Mouse (Mus musculus) lung, adult 2 months (tissue): ENCODE results near the gene Tmem94. TPM values are rescaled to one million over a fixed set of nuclear protein-coding genes. Genes with fewer than 3 reads are reported as not detected.

Source experiments
- DNase-seq: peaks from one replicate; pipeline ENCODE4 v3.0.0; 2022
- H3K4me1 ChIP-seq: fragments of 200-500 bp; 2 replicates; pipeline ENCODE4 v1.6.1; 2011; ENCODE audit warnings: low read length; ENCODE audit not compliant: control insufficient read depth, insufficient read depth
- H3K4me3 ChIP-seq: fragments of 200-500 bp; replicated peaks from 2 replicates; pipeline ENCODE3; 2011; ENCODE audit warnings: low read depth, mild to moderate bottlenecking, control low read depth, low read length; ENCODE audit errors: extremely low read depth
- CTCF ChIP-seq: fragments of 200-500 bp; IDR thresholded peaks from 2 replicates; pipeline ENCODE4 v1.5.1; 2011; ENCODE audit warnings: mild to moderate bottlenecking, low read length, control low read depth; ENCODE audit not compliant: insufficient read depth
- POLR2A ChIP-seq: fragments of 200-500 bp; IDR thresholded peaks from 2 replicates; pipeline ENCODE4 v1.6.1; 2011; ENCODE audit warnings: low read depth, mild to moderate bottlenecking, control low read depth, low read length, borderline replicate concordance; ENCODE audit errors: extremely low read depth
- WGBS: fragments of 180-500 bp; shearing (Covaris S2); methylation state at CpG from one replicate; pipeline ENCODE4 v1.1.7; 2018; 5-methylcytosine and 5-hydroxymethylcytosine counted together
- polyA plus RNA-seq: library from polyadenylated mRNA; depleted of rRNA; stranded (reverse); fragments of >200 nt; gene quantifications from 2 replicates; pipeline ENCODE4 v1.2.3, GENCODE M21; 2012

Gene Tmem94
- polyA plus RNA-seq, 1 experiment = 107 TPM

- TF ChIP-seq POLR2A (peak; percentile 73; the same call in 1 of the 2 replicates), CTCF (peak; percentile 88)
Observed at GRCm38 (mm10) chr11:115813507-115814296, 48.5 kb downstream of the Tmem94 start, which contains the start of gene Caskin2. Gene Caskin2 (minus strand): TSS chr11:115813639.

GRCm38 (mm10) chr11:115814605-115815450 lies 49.6 kb downstream of the Tmem94 start, which contains the start of gene Tsen54:
Gene Tsen54 (plus strand): TSS chr11:115814724.
- Histone ChIP-seq H3K4me1 (peaks cover 6% of the 10 kb centered on the region; the same call in 1 of the 2 replicates), H3K4me3 (peak within 1 kb of the TSS; percentile 79)
- DNase-seq = peak; percentile 91
- TF ChIP-seq POLR2A (no peak), CTCF (no peak)
- WGBS = 2% methylated on average over 84 of the region's 84 CpGs

More at GRCm38 (mm10) chr11:115813507-115814296, 48.5 kb downstream of the Tmem94 start, which contains the start of gene Caskin2:
- DNase-seq = peak; percentile 94
- Histone ChIP-seq H3K4me3 (peak within 1 kb of the TSS; percentile 82), H3K4me1 (peaks cover 8% of the 10 kb centered on the region)
- under 1% methylated on average over 42 of the region's 44 CpGs for WGBS

GRCm38 (mm10) chr11:115817331-115817730 lies 52.1 kb downstream of the Tmem94 start:
- WGBS = 81% methylated on average over 5 of the region's 5 CpGs
- TF ChIP-seq POLR2A (no peak), CTCF (no peak)
- no peak for DNase-seq
- H3K4me1 ChIP-seq = peaks cover 6% of the 10 kb centered on the region; the same call in 1 of the 2 replicates
- H3K4me3 ChIP-seq = no peak overlapping the region

- 91% methylated on average over 16 of the region's 16 CpGs for WGBS
- no peak overlapping the region for H3K4me3 ChIP-seq
- H3K4me1 ChIP-seq = peaks cover 2% of the 10 kb centered on the region; the same call in 1 of the 2 replicates
- TF ChIP-seq CTCF (no peak), POLR2A (no peak)
- no peak for DNase-seq
Observed at GRCm38 (mm10) chr11:115819915-115820623, 54.8 kb downstream of the Tmem94 start.

GRCm38 (mm10) chr11:115821001-115821400 lies 55.8 kb downstream of the Tmem94 start:
- WGBS = 61% methylated on average over 4 of the region's 4 CpGs
- H3K4me1 ChIP-seq = no peaks in the 10 kb centered on the region; the same call in 1 of the 2 replicates
- DNase-seq = no peak

GRCm38 (mm10) chr11:115823774-115824740 lies 58.8 kb downstream of the Tmem94 start, which contains the start of gene Llgl2:
Gene Llgl2 (plus strand): TSS chr11:115824049.
- TF ChIP-seq CTCF = no peak
- peak; percentile 73 for TF ChIP-seq POLR2A
- 1% methylated on average over 87 of the region's 87 CpGs for WGBS
- peak; percentile 86 for DNase-seq

More at GRCm38 (mm10) chr11:115821001-115821400, 55.8 kb downstream of the Tmem94 start:
- TF ChIP-seq POLR2A (no peak), CTCF (no peak)
- no peak overlapping the region for H3K4me3 ChIP-seq

GRCm38 (mm10) chr11:115824813-115825212 lies 59.6 kb downstream of the Tmem94 start:
- no peaks in the 10 kb centered on the region; the same call in 1 of the 2 replicates for H3K4me1 ChIP-seq
- peak overlapping the region; percentile 70 for H3K4me3 ChIP-seq
- DNase-seq = no peak
- TF ChIP-seq POLR2A (no peak), CTCF (no peak)
- 25% methylated on average over 11 of the region's 11 CpGs for WGBS

More at GRCm38 (mm10) chr11:115823774-115824740, 58.8 kb downstream of the Tmem94 start, which contains the start of gene Llgl2:
- H3K4me1 ChIP-seq = no peaks in the 10 kb centered on the region; the same call in 1 of the 2 replicates
- H3K4me3 ChIP-seq = peak within 1 kb of the TSS; percentile 70

- Histone ChIP-seq H3K4me3 (no peak overlapping the region), H3K4me1 (no peaks in the 10 kb centered on the region; the same call in none of the 2 replicates)
- 58% methylated on average over 5 of the region's 5 CpGs for WGBS
- DNase-seq = no peak
- TF ChIP-seq CTCF (no peak), POLR2A (no peak)
Observed at GRCm38 (mm10) chr11:115826487-115826886, 61.3 kb downstream of the Tmem94 start.
